Mouse (Mus musculus) urinary bladder, postnatal 36 days (tissue): ENCODE data around the gene Gm7168.
"Not testable (repeated sequence)": the region's sequence is repeated elsewhere in the genome, so short reads cannot be mapped to it uniquely, and the experiment has no call there.

Experiments
- DNase-seq, 2 experiments: peaks; one replicate each; pipeline ENCODE4 v3.0.0; 2022; ENCODE audit warnings: low spot score in 2 of 2, mixed read lengths in 1 of 2

Gene Gm7168

DNA sequence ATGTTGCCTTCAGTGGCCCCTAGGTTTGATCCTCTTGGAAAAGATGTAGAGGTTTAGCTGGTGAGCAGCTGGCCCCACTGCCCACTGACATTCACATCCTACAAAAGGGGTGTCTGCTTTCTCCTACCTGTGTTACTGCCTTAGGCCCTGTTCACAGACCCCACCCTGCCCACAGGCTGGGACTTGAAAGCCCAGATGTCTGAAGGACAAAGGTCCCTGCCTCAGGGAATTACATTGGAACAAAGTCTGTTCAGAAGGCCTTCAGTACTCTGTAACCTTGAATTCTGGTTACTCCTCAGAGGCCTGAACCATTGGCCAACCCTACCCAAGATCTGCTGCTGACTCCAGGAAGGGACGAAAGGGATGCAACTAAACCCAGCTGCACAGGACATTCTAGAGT lies 39.5 kb downstream of the Gm7168 start:
- DNase-seq, result no peak

DNA sequence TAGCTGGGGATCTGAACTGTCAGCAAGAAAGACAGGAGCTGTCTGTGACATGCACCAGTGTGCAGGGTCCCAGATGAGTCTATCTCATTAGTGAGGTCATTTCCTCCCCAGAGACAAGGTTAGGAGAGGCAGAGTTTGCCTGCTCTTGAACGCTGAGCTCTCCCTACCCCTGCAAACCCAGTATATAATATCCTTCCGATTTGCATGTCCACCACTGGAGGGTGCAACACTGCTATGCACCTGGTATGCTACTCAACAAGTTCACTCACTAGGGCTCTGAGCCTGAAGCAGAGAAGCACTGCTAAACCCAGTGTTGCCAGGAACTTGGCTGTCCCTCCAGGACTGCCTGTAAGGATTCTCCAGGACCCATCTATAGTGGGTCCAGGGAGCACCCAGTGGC lies 45.3 kb downstream of the Gm7168 start:
- not testable (repeated sequence) for DNase-seq
